Mouse (Mus musculus) C2C12 (cell line): ENCODE measurements around the gene Wfs1.

Experiments
- CTCF ChIP-seq: IDR thresholded peaks from one replicate; pipeline ENCODE4 v1.5.1; 2011; ENCODE audit not compliant: control insufficient read depth, insufficient read depth, insufficient read length
- MYOG ChIP-seq: IDR thresholded peaks from one replicate; pipeline ENCODE4 v1.6.1; 2011; ENCODE audit not compliant: control insufficient read depth, insufficient read length; ENCODE audit errors: extremely low read depth

- TF ChIP-seq CTCF, result no peak
- no peak for TF ChIP-seq MYOG
Measured at GRCm38 (mm10) chr5:36935486-36936473, 53.2 kb downstream of the Wfs1 start.
